Mouse (Mus musculus): Measurements from ENCODE around the gene Bri3bp. TPM values are rescaled to one million over a fixed set of nuclear protein-coding genes. Genes with fewer than 3 reads are reported as not detected.
"Not testable (repeated sequence)": the region's sequence is repeated elsewhere in the genome, so short reads cannot be mapped to it uniquely, and the experiment has no call there.

Gene Bri3bp
- polyA plus RNA-seq, 1 experiment from 2014 or later = 54.7 TPM

- Histone ChIP-seq H3K4me3 (peak overlapping the region; percentile 61), H3K9me3 (replicated peaks) (no peaks in the 10 kb centered on the region), H3K36me3 (no peaks in the 10 kb centered on the region), H3K27ac (replicated peaks) (peak overlapping the region; percentile 87), H3K27me3 (ENCODE audit: low read depth, poor library complexity, severe bottlenecking) (peaks cover 12% of the 10 kb centered on the region; the same call in 1 of the 2 replicates), H3K4me1 (peaks cover 51% of the 10 kb centered on the region)
- DNase-seq (ENCODE audit: low spot score) = no peak
- 3% methylated on average over 7 of the region's 7 CpGs for WGBS
These were observed 36.8 kb upstream of the Bri3bp start for GRCm38 (mm10) chr5:125404536-125404902.

DNA sequence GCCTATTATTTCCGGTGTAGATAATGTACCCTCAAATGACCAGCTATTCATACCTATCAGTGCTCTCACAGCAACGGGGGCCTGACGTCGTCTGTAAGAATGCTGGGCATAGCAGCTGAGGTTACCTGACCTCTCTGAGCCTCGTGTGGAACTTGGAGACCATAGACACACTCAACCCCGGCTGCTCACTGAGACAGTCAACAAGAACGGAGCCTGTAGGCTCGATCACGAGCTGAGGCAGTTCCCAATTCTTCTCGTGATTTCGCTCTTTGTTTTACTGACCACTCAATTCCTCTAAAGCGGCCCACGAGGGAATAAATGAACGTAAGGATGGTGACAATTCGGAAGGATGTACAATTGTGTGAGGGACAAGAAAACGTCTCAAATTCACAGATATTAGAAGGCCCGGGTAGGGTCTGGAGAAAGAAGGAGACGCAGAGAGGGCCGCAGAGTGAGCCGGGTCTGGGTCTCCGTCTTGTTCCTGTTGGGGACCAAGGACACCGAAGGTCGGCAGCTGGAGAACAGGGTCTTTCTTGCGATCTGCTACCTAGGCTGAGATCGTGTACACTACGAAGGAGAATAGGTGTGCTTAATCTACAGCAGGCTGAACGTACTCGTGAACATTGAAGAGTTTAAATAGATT, 36.3 kb upstream of the Bri3bp start:
- H3K9me3 ChIP-seq (replicated peaks) = no peaks in the 10 kb centered on the region
- H3K36me3 ChIP-seq = no peaks in the 10 kb centered on the region
- peaks cover 12% of the 10 kb centered on the region; the same call in 1 of the 2 replicates for H3K27me3 ChIP-seq (ENCODE audit: low read depth, poor library complexity, severe bottlenecking)
- H3K27ac ChIP-seq (replicated peaks) = peak overlapping the region; percentile 87
- H3K4me1 ChIP-seq = peaks cover 56% of the 10 kb centered on the region
- peak; percentile 84 for DNase-seq (ENCODE audit: low spot score)
- under 1% methylated on average over 28 of the region's 28 CpGs for WGBS
- H3K4me3 ChIP-seq = peak overlapping the region; percentile 61

DNA sequence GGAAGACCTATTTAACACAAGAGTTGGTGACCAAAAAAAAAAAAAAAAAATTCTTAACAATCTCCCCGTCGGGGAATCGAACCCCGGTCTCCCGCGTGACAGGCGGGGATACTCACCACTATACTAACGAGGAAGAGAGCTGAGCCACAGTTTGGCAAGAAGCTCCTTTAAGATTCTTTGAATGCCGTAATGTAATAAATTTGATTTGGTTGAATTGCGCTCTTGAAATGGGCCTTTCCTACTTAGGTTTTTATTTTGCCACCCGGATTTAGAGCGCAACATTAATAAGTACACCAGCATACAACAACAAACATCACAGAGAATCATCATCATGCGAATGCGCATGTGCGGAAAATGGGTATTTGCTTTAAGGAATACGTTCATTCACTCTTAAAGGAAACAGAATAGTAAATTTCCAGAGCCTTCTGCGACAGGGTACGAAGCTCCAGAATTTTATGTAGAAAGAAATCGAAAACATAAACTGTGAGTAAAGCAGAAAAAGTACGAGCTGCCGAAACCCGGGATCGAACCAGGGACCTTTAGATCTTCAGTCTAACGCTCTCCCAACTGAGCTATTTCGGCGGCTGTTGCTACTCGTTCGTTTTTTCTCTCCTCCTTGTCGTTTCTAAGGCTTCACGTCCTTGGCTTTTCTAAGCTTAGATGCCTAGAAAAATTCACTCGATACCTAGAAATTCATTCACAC, 35.7 kb upstream of the Bri3bp start:
- peak; percentile 88 for DNase-seq (ENCODE audit: low spot score)
- no peaks in the 10 kb centered on the region for H3K36me3 ChIP-seq
- peaks cover 60% of the 10 kb centered on the region for H3K4me1 ChIP-seq
- peak overlapping the region; percentile 87 for H3K27ac ChIP-seq (replicated peaks)
- H3K9me3 ChIP-seq (replicated peaks) = no peaks in the 10 kb centered on the region
- peaks cover 12% of the 10 kb centered on the region; the same call in 1 of the 2 replicates for H3K27me3 ChIP-seq (ENCODE audit: low read depth, poor library complexity, severe bottlenecking)
- under 1% methylated on average over 31 of the region's 31 CpGs for WGBS
- H3K4me3 ChIP-seq = peak overlapping the region; percentile 61

DNA sequence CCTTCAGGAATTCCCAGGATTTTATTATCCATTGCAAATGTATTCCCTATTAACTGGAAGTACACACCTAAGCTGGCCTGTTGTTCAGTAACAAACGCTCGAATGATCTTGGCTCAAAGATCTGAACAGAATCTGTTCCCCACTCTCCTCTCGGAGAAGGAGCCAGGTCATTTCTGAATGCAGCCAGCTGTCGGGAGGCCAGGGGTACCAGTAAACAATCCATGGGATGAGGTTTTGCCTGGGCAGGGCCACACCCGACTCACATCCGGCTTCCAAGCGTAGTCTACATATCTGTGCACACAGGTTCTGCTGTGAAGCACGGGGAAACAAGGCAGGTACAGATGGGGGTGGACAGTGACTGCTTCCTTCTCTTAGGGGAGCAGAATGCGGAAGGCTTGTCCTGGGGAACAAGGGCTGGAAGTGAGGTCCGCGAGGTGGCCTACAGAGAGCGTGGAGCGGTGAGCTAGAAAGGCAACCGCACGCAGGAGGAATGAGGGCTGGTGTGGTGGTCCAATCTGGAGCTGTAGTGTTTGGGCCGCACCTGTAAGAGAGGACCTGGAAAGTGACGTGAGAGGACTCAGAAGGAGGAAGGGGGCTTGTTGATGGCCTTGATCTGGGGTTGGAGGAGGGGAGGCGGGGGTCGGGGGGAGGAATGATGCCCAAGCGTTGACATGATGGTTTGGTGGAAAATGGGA, 34.9 kb upstream of the Bri3bp start:
- H3K27me3 ChIP-seq (ENCODE audit: low read depth, poor library complexity, severe bottlenecking) = peaks cover 12% of the 10 kb centered on the region; the same call in 1 of the 2 replicates
- H3K36me3 ChIP-seq = no peaks in the 10 kb centered on the region
- H3K4me3 ChIP-seq = peak overlapping the region; percentile 61
- 2% methylated on average over 20 of the region's 20 CpGs for WGBS
- DNase-seq (ENCODE audit: low spot score) = peak; percentile 71
- H3K27ac ChIP-seq (replicated peaks) = peak overlapping the region; percentile 74
- H3K9me3 ChIP-seq (replicated peaks) = no peaks in the 10 kb centered on the region
- H3K4me1 ChIP-seq = peaks cover 54% of the 10 kb centered on the region

- H3K4me1 ChIP-seq = peaks cover 54% of the 10 kb centered on the region
- DNase-seq (ENCODE audit: low spot score) = no peak
- H3K9me3 ChIP-seq (replicated peaks) = no peaks in the 10 kb centered on the region
- H3K36me3 ChIP-seq = no peaks in the 10 kb centered on the region
- peak overlapping the region; percentile 74 for H3K27ac ChIP-seq (replicated peaks)
- H3K27me3 ChIP-seq (ENCODE audit: low read depth, poor library complexity, severe bottlenecking) = peaks cover 8% of the 10 kb centered on the region; the same call in 1 of the 2 replicates
- WGBS = 56% methylated on average over 13 of the region's 13 CpGs
- peak overlapping the region; percentile 61 for H3K4me3 ChIP-seq
These were observed 34.1 kb upstream of the Bri3bp start for GRCm38 (mm10) chr5:125407020-125407830.

GRCm38 (mm10) chr5:125407910-125408575, 33.3 kb upstream of the Bri3bp start:
- WGBS = 70% methylated on average over 14 of the region's 14 CpGs

DNA sequence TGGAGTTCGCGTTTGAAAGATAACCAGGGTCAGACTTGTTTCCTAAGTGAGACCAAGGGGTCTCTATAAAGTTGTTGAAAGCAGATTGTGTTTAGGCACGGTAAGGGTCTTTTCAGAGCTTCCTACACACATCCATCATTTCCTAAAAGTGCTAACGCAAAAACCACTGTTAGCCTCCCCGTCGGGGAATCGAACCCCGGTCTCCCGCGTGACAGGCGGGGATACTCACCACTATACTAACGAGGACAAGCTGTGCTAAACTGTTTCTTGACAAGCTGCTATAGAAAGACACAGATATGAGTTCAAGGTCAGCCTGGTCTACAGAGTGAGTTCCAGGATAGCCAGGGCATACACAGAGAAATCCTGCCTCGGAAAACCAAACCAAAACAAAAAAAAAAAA, 32.5 kb upstream of the Bri3bp start:
- peak; percentile 91 for DNase-seq (ENCODE audit: low spot score)
- Histone ChIP-seq H3K36me3 (peaks cover 13% of the 10 kb centered on the region), H3K4me1 (peaks cover 41% of the 10 kb centered on the region), H3K27me3 (ENCODE audit: low read depth, poor library complexity, severe bottlenecking) (no peaks in the 10 kb centered on the region), H3K9me3 (replicated peaks) (no peaks in the 10 kb centered on the region), H3K27ac (replicated peaks) (peak overlapping the region; percentile 74; the same call in 1 of the 2 replicates), H3K4me3 (peak overlapping the region; percentile 61)
- 0% methylated on average over 13 of the region's 13 CpGs for WGBS

More at GRCm38 (mm10) chr5:125407910-125408575, 33.3 kb upstream of the Bri3bp start:
- Histone ChIP-seq H3K9me3 (replicated peaks) (no peaks in the 10 kb centered on the region), H3K27me3 (ENCODE audit: low read depth, poor library complexity, severe bottlenecking) (peaks cover 1% of the 10 kb centered on the region; the same call in 1 of the 2 replicates), H3K4me3 (peak overlapping the region; percentile 61), H3K36me3 (peaks cover 5% of the 10 kb centered on the region), H3K27ac (replicated peaks) (no peak overlapping the region), H3K4me1 (peaks cover 48% of the 10 kb centered on the region)
- no peak for DNase-seq (ENCODE audit: low spot score)

GRCm38 (mm10) chr5:125409348-125410090, 31.8 kb upstream of the Bri3bp start:
- Histone ChIP-seq H3K27me3 (ENCODE audit: low read depth, poor library complexity, severe bottlenecking) (no peaks in the 10 kb centered on the region), H3K4me1 (peaks cover 37% of the 10 kb centered on the region), H3K36me3 (peaks cover 20% of the 10 kb centered on the region), H3K9me3 (replicated peaks) (no peaks in the 10 kb centered on the region), H3K27ac (replicated peaks) (peak overlapping the region; percentile 74; the same call in 1 of the 2 replicates), H3K4me3 (peak overlapping the region; percentile 61)
- WGBS = 6% methylated on average over 20 of the region's 20 CpGs
- DNase-seq (ENCODE audit: low spot score) = peak; percentile 74

GRCm38 (mm10) chr5:125411972-125412530, 29.3 kb upstream of the Bri3bp start:
- no peaks in the 10 kb centered on the region for H3K9me3 ChIP-seq (replicated peaks)
- DNase-seq (ENCODE audit: low spot score) = peak; percentile 68
- peaks cover 26% of the 10 kb centered on the region for H3K4me1 ChIP-seq
- H3K27ac ChIP-seq (replicated peaks) = no peak overlapping the region
- whole genome bisulfite sequencing = 55% methylated on average over 5 of the region's 5 CpGs
- peaks cover 45% of the 10 kb centered on the region for H3K36me3 ChIP-seq
- H3K4me3 ChIP-seq = no peak overlapping the region
- no peaks in the 10 kb centered on the region for H3K27me3 ChIP-seq (ENCODE audit: low read depth, poor library complexity, severe bottlenecking)

- WGBS = 91% methylated on average over 8 of the region's 8 CpGs
- peaks cover 50% of the 10 kb centered on the region for H3K36me3 ChIP-seq
- H3K27ac ChIP-seq (replicated peaks); H3K27me3 ChIP-seq (ENCODE audit: low read depth, poor library complexity, severe bottlenecking); H3K9me3 ChIP-seq (replicated peaks); H3K4me3 ChIP-seq; DNase-seq (ENCODE audit: low spot score): not testable (repeated sequence)
- H3K4me1 ChIP-seq = peaks cover 21% of the 10 kb centered on the region
These were observed 28.8 kb upstream of the Bri3bp start for GRCm38 (mm10) chr5:125412536-125412935.

- Histone ChIP-seq H3K4me1 (peaks cover 11% of the 10 kb centered on the region), H3K4me3 (no peak overlapping the region), H3K36me3 (peaks cover 62% of the 10 kb centered on the region), H3K27me3 (ENCODE audit: low read depth, poor library complexity, severe bottlenecking) (no peaks in the 10 kb centered on the region), H3K27ac (replicated peaks) (no peak overlapping the region), H3K9me3 (replicated peaks) (no peaks in the 10 kb centered on the region)
- DNase-seq (ENCODE audit: low spot score) = no peak
- 93% methylated on average over 4 of the region's 4 CpGs for WGBS
These were observed 27.6 kb upstream of the Bri3bp start for GRCm38 (mm10) chr5:125413763-125414162.
